Mouse (Mus musculus): ENCODE data around the gene Olfr237-ps1. TPM values are rescaled to one million over a fixed set of nuclear protein-coding genes. Genes with fewer than 3 reads are reported as not detected.
"Not testable (repeated sequence)": the region's sequence is repeated elsewhere in the genome, so short reads cannot be mapped to it uniquely, and the experiment has no call there.

Olfr237-ps1 gene
- total RNA-seq (2015; ENCODE audit: low replicate concordance) (not detected in 2 replicates), total RNA-seq (2017; ENCODE audit: low replicate concordance) (0.17 TPM in 1 of 2 replicates, not detected in the other)

DNA sequence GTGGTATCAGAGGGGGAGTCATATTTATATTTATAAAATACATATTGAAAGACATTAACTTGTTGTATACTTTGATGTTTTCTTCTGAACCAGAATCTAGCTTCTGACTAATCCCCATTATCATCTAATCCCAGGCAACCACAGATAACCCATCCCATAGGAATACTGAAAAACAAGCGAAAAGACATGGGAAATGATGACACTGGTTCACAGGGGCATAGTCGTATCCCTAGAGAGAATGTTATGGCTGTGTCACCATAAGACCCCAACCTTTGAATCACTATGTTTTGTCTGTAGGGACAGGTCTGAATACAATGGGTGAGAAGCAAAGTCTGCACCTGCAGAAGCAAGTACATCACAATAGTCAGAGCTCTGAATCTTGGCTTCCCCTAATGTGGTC lies at the start of gene Olfr237-ps1:
Gene Olfr237-ps1 (plus strand): TSS at position 301 of the 400 bp plus-strand sequence.
- not testable (repeated sequence) for ATAC-seq (replicated peaks; ENCODE audit: low FRiP score, poor library complexity, severe bottlenecking)

DNA sequence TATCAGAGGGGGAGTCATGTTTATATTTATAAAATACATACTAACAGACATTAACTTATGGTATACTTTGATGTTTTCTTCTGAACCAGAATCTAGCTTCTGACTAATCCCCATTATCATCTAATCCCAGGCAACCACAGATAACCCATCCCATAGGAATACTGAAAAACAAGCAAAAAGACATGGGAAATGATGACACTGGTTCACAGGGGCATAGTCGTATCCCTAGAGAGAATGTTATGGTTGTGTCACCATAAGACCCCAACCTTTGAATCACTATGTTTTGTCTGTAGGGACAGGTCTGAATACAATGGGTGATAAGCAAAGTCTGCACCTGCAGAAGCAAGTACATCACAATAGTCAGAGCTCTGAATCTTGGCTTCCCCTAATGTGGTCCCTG lies 40.3 kb upstream of the Olfr237-ps1 start, which contains the start of gene Olfr441:
Gene Olfr441 (plus strand): TSS at position 301 of the 400 bp plus-strand sequence.
- ATAC-seq (replicated peaks; ENCODE audit: low FRiP score, poor library complexity, severe bottlenecking), result not testable (repeated sequence)

DNA sequence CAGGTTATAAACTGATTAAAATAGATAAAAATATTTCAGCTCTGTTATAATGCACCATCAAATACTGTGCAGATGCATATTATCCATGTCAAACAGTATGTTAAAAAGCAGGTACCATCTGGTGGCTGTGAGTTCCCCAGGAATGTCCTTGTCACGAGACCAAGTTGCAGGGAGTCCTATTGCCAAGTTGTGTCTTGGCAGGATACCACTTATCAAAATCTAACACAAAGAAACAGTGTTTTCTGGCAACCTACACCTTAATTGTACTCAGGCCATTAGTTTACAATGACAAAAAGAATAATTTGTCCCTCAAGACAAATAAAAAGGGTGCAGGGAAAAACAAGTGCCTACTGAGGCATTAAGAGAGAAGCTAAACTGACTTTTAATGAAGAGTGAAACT lies 13.1 kb downstream of the Olfr237-ps1 start:
- no peak for ATAC-seq (replicated peaks; ENCODE audit: low FRiP score, poor library complexity, severe bottlenecking)

DNA sequence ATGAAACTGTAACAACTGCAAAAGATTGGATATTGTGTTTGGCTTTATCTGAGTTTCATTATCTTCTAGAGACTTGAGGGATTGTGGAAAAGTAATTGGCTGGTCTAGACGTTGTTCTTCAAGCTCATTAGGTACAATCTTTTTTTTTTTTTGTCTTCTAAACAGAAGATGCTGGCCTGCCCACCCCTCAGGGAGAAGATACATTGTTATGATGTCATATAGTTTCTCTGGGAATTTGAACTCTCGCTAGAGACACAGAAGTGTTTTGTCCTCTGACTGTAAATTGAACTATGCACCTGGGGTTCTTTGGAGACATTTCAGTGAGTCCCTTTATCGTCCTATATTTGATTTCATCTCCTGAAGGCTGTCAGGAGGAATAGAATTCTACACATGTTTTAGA lies 16.6 kb downstream of the Olfr237-ps1 start, which contains the start of gene Olfr437:
Gene Olfr437 (plus strand): TSS at position 301 of the 400 bp plus-strand sequence.
- no peak for ATAC-seq (replicated peaks; ENCODE audit: low FRiP score, poor library complexity, severe bottlenecking)

DNA sequence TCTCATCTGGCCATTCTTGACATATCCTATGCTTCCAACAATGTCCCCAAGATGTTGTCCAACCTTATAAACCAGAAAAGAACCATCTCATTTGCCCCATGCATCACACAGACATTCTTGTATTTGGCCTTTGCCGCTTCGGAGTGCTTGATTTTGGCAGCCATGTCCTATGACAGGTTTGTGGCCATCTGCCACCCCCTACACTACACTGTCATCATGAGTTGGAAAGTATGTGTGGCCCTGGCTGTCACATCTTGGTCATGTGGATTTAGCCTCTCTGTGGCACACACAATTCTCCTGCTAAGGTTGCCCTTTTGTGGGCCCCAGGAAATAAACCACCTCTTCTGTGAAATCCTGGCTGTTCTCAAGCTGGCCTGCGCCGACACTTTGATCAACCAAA lies 20.9 kb downstream of the Olfr237-ps1 start:
- ATAC-seq (replicated peaks; ENCODE audit: low FRiP score, poor library complexity, severe bottlenecking), result no peak

DNA sequence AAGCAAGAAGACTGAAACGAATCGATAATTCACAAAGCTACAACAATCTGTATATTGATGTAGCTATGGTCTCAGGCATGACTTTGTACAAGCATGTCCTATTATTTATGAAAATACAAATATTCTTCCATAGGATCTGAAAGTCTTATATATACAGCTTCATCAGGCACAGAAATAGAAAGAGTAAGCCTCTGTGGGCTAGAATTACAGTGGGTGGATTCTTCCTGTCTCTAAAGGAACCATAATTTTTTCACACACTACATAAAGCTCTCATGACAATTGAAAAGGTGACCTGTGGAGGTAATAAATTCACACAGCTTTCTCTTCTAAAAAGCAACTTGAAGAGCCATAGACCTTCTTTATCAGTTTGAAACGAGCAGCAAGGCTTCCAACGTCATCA lies 25.5 kb downstream of the Olfr237-ps1 start, which contains the start of gene Olfr13:
Gene Olfr13 (plus strand): TSS at position 301 of the 400 bp plus-strand sequence.
- ATAC-seq (replicated peaks; ENCODE audit: low FRiP score, poor library complexity, severe bottlenecking), result no peak

DNA sequence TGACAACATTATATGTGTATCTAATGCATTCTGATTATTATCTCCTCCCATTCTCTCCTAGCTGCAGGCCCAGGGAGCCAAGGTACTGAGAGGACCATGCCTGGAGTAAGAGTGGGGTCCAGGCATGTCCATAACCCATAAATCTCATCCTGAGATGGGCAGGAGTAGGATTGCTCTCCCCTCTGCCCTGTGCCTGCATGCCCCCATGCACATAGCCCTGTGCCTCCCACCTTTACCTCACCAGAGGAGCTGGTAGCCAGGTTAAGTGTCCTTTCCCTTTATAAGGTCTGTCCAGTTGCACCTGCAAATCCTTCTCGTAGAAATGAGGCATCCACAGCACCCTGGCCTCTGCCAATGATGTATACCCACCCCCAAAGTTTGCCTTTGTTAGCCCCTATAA lies 31.8 kb downstream of the Olfr237-ps1 start:
- ATAC-seq (replicated peaks; ENCODE audit: low FRiP score, poor library complexity, severe bottlenecking), result no peak

DNA sequence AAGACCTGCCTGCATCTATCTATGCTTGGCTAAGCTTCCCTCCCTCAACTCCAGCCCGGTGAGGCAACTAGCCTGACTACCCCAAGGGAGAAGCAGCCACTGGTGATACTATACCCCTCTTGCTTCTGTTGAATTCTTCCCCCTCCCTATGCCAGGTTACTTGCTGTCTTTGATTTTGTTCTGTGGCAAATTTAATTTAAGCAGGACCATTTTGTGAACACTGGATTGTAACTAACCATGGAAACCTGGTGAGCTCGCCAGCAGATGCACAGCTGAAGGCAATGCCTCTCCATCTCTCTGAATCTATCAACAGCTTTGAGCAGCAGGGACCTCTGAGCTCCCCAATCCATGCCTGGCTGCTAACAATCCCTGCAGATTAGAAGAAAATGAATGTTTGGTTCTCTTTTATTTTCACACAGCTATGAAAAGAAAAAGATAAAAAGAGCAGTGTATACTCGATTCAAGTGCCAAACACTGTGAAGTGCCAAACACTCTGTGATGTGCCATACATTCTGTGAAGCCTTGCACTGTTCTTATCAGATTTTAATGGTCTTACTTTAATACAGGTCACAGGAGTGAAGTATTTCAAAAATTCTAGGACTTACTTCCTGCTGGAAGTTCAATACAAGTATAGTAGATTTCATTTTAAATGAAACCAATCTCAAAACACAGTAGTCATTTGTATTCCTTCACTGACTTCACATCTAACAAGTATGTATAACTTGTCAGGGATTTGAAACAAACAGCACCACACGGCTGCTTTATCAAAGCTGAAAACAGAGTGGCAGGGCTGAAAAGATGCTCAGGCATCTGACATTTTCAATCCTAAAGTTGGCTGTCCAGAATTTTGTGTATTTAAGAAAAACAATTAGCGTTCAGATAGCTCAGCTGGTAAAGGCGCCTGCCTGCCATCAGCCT lies 32.5 kb downstream of the Olfr237-ps1 start:
- ATAC-seq (replicated peaks; ENCODE audit: low FRiP score, poor library complexity, severe bottlenecking), result no peak

DNA sequence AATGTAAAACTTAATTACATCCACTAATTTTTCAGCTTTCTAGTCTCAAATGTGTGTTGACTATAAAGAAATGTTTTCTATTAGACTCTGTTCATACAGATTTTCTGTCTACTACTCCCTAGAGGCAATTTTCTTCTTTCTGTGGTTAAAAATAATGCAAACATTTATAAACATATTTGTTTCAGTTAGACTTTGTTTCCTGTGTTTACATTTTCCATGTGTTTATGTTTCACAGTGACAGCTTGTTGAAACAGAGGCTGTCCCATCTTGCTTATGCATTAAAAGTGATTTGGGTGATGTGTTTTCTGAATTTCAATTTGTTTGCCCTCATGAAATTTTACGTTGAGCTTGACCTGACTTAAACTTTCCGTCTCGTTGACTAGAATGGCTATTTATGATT lies 44.6 kb downstream of the Olfr237-ps1 start:
- no peak for ATAC-seq (replicated peaks; ENCODE audit: low FRiP score, poor library complexity, severe bottlenecking)

DNA sequence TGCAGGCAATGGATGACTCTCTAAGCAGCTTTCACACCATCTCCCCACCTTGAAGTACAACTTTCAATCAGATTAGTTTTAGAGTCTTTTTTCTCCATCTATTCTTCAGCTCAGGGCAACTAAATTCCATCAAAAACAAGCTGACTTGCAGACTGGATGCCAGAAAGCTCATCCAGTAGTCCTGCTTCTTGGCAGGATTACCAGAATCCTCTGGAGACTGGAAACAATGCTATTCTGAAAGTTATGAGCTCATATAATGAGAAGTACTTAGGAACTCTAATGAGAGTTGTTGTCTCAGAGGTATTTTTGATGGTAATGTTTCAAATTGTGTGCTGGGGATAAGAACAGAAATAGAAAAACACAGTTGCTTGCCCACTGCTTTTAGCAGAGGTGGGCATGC lies 50.4 kb downstream of the Olfr237-ps1 start, which contains the start of gene Olfr435:
Gene Olfr435 (plus strand): TSS at position 366 of the 400 bp plus-strand sequence.
- ATAC-seq (replicated peaks; ENCODE audit: low FRiP score, poor library complexity, severe bottlenecking), result no peak

DNA sequence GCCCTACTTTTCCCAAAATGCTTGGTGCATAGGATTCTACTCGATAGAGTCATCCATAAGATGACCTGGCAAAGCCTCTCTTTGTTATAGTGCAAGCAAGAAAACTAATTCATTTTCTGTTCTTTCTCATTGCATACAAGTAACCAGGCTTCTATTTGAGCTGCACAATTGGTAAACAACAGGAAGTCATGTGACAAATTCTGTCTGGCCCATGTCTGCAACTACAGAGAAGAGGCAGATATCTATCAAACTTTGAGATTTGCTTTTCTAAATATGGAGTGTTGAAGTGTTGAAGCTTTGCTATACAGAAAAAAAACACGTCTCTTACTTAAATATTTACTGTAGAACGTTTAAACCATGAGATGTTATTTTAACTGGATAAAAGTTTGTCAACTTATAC lies 51.7 kb downstream of the Olfr237-ps1 start:
- no peak for ATAC-seq (replicated peaks; ENCODE audit: low FRiP score, poor library complexity, severe bottlenecking)

DNA sequence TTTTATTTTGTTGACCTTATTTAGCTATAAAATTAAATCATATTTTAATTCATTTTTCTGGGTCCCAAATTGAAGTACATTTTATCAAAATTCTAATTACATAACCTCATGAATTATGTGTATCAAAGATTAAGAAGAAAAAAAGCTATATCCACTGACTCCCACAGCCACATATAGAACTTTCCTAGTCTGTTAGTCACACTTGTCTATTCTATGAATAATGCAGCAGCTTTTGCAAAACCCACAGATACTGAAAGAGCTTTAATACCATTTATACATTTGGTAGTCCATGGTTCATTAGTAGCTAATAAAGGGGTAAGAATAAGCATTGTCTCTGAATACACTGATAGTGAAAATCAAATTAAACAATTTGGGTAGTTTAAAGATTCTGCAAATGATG lies 56.4 kb downstream of the Olfr237-ps1 start:
- ATAC-seq (replicated peaks; ENCODE audit: low FRiP score, poor library complexity, severe bottlenecking), result no peak

DNA sequence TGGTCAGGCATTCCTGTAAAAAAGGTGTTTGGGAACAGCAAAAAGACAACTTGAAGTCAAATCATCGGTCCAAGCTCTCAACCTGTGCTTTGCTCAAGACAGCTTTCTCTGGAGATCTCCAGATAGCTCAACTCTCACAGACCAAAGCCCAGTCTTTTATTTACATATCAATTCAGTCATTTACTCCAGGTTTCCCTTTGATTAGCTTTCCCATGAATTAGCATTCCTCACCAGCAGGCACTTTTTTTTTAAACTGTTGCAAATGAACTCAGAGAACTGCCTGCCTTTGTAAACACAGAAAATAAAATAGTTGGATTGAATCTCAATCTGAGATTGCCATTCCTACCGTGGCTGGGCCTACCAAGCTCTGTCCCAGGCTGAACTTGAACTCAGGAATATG lies 59.0 kb downstream of the Olfr237-ps1 start:
- no peak for ATAC-seq (replicated peaks; ENCODE audit: low FRiP score, poor library complexity, severe bottlenecking)

Other genes with a start within 250 kb of the Olfr237-ps1 start
- not detected in 2 replicates for gene Olfr447, start 237.7 kb upstream of the Olfr237-ps1 start, total RNA-seq (2015; ENCODE audit: low replicate concordance)
- not detected in 2 replicates for gene Olfr447, start 237.7 kb upstream of the Olfr237-ps1 start, total RNA-seq (2017; ENCODE audit: low replicate concordance)
- not detected in 2 replicates for gene Olfr446, start 225.2 kb upstream of the Olfr237-ps1 start, total RNA-seq (2015; ENCODE audit: low replicate concordance)
- not detected in 2 replicates for gene Olfr446, start 225.2 kb upstream of the Olfr237-ps1 start, total RNA-seq (2017; ENCODE audit: low replicate concordance)
- gene Olfr444, start 197.5 kb upstream of the Olfr237-ps1 start, total RNA-seq (2015; ENCODE audit: low replicate concordance), result not detected in 2 replicates
- gene Olfr444, start 197.5 kb upstream of the Olfr237-ps1 start, total RNA-seq (2017; ENCODE audit: low replicate concordance), result not detected in 2 replicates
- gene Olfr441, start 40.2 kb upstream of the Olfr237-ps1 start, total RNA-seq (2015; ENCODE audit: low replicate concordance), result not detected in 2 replicates
- not detected in 2 replicates for gene Olfr441, start 40.2 kb upstream of the Olfr237-ps1 start, total RNA-seq (2017; ENCODE audit: low replicate concordance)
- not detected in 2 replicates for gene Olfr437, start 16.7 kb downstream of the Olfr237-ps1 start, total RNA-seq (2015; ENCODE audit: low replicate concordance)
- not detected in 2 replicates for gene Olfr437, start 16.7 kb downstream of the Olfr237-ps1 start, total RNA-seq (2017; ENCODE audit: low replicate concordance)
- not detected in 2 replicates for gene Olfr13, start 25.6 kb downstream of the Olfr237-ps1 start, total RNA-seq (2015; ENCODE audit: low replicate concordance)
- gene Olfr13, start 25.6 kb downstream of the Olfr237-ps1 start, total RNA-seq (2017; ENCODE audit: low replicate concordance), result not detected in 2 replicates
- not detected in 2 replicates for gene Olfr435, start 50.6 kb downstream of the Olfr237-ps1 start, total RNA-seq (2015; ENCODE audit: low replicate concordance)
- not detected in 2 replicates for gene Olfr435, start 50.6 kb downstream of the Olfr237-ps1 start, total RNA-seq (2017; ENCODE audit: low replicate concordance)
- not detected in 2 replicates for gene Olfr434, start 66.5 kb downstream of the Olfr237-ps1 start, total RNA-seq (2015; ENCODE audit: low replicate concordance)
- gene Olfr434, start 66.5 kb downstream of the Olfr237-ps1 start, total RNA-seq (2017; ENCODE audit: low replicate concordance), result not detected in 2 replicates
- not detected in 2 replicates for gene Olfr47, start 85.0 kb downstream of the Olfr237-ps1 start, total RNA-seq (2015; ENCODE audit: low replicate concordance)
- not detected in 2 replicates for gene Olfr47, start 85.0 kb downstream of the Olfr237-ps1 start, total RNA-seq (2017; ENCODE audit: low replicate concordance)
- not detected in 2 replicates for gene Arhgef5, start 119.0 kb downstream of the Olfr237-ps1 start, total RNA-seq (2015; ENCODE audit: low replicate concordance)
- gene Arhgef5, start 119.0 kb downstream of the Olfr237-ps1 start, total RNA-seq (2017; ENCODE audit: low replicate concordance), result 0.17 TPM in 1 of 2 replicates, not detected in the other
- not detected in 2 replicates for gene Nobox, start 163.0 kb downstream of the Olfr237-ps1 start, total RNA-seq (2015; ENCODE audit: low replicate concordance)
- not detected in 2 replicates for gene Nobox, start 163.0 kb downstream of the Olfr237-ps1 start, total RNA-seq (2017; ENCODE audit: low replicate concordance)